Mouse (Mus musculus) MEL (cell line): ENCODE data around the gene Epb41l5. TPM values are rescaled to one million over a fixed set of nuclear protein-coding genes. Genes with fewer than 3 reads are reported as not detected.

Experiments
- DNase-seq: peaks from one replicate; pipeline ENCODE4 v3.0.0; 2011; ENCODE audit warnings: low read depth, low spot score
- H3K27ac ChIP-seq: 2 replicates; pipeline ENCODE4 v1.5.1; 2012; ENCODE audit warnings: low read depth, mild to moderate bottlenecking, control low read depth, low read length, moderate library complexity; ENCODE audit not compliant: control insufficient read depth
- H3K27me3 ChIP-seq, 2 experiments: fragments of 150-350 bp in 1 of 2; sonication (generic) in 1 of 2; 2 replicates each; pipeline ENCODE4 v1.6.1; 2012; ENCODE audit warnings: low read length in 2 of 2, mild to moderate bottlenecking in 2 of 2, improper control_type of control experiment in 1 of 2, moderate library complexity in 1 of 2; ENCODE audit not compliant: insufficient read depth in 2 of 2, control insufficient read depth in 1 of 2
- H3K36me3 ChIP-seq, 2 experiments: 2 replicates each; pipeline ENCODE4 v1.6.1; 2012 to 2014; ENCODE audit warnings: low read length in 2 of 2, improper control_type of control experiment in 1 of 2, inconsistent platforms in 1 of 2, mild to moderate bottlenecking in 1 of 2; ENCODE audit not compliant: insufficient read depth in 2 of 2, control insufficient read depth in 1 of 2
- H3K4me1 ChIP-seq, 2 experiments: fragments of 150-350 bp in 1 of 2; sonication (generic) in 1 of 2; 2 replicates each; pipeline ENCODE4 v1.6.1; 2012; ENCODE audit warnings: low read length in 2 of 2, improper control_type of control experiment in 1 of 2, mild to moderate bottlenecking in 1 of 2; ENCODE audit not compliant: insufficient read depth in 2 of 2, control insufficient read depth in 1 of 2
- H3K4me3 ChIP-seq, 2 experiments: fragments of 150-350 bp in 1 of 2; sonication (generic) in 1 of 2; 2 replicates each; pipeline ENCODE4 v1.5.1; 2012; ENCODE audit warnings: low read depth in 2 of 2, low read length in 2 of 2, mild to moderate bottlenecking in 2 of 2, moderate library complexity in 2 of 2, control low read depth in 1 of 2, improper control_type of control experiment in 1 of 2; ENCODE audit not compliant: control insufficient read depth in 1 of 2, insufficient read depth in 1 of 2
- H3K79me2 ChIP-seq: 2 replicates; pipeline ENCODE4 v1.6.1; 2012; ENCODE audit warnings: mild to moderate bottlenecking, low read length, moderate library complexity; ENCODE audit not compliant: control insufficient read depth, poor library complexity, insufficient read depth
- H3K9ac ChIP-seq: 2 replicates; pipeline ENCODE4 v1.6.1; 2012; ENCODE audit warnings: low read depth, mild to moderate bottlenecking, control low read depth, low read length, moderate library complexity; ENCODE audit not compliant: control insufficient read depth, poor library complexity, severe bottlenecking
- H3K9me3 ChIP-seq: fragments of 150-350 bp; sonication (generic); replicated peaks from 2 replicates; pipeline ENCODE4 v1.6.1; 2012; ENCODE audit warnings: mild to moderate bottlenecking, low read length, improper control_type of control experiment, moderate library complexity; ENCODE audit not compliant: insufficient read depth
- BHLHE40 ChIP-seq: IDR thresholded peaks from 2 replicates; pipeline ENCODE4 v1.6.1; 2012; ENCODE audit warnings: low read depth, mild to moderate bottlenecking, inconsistent platforms, low read length, improper control_type of control experiment, borderline replicate concordance
- CHD2 ChIP-seq: IDR thresholded peaks from 2 replicates; pipeline ENCODE4 v1.6.1; 2011; ENCODE audit warnings: low read length, improper control_type of control experiment
- CTCF ChIP-seq, 3 experiments: IDR thresholded peaks in 2 of 3; conservative IDR thresholded peaks in 1 of 3; 2 replicates each; pipeline ENCODE4 v1.5.1; 2011 to 2012; ENCODE audit warnings: low read length in 3 of 3, low read depth in 2 of 3, mild to moderate bottlenecking in 2 of 3, improper control_type of control experiment in 1 of 3, inconsistent platforms in 1 of 3, mixed read lengths in 1 of 3, moderate library complexity in 1 of 3; ENCODE audit not compliant: control insufficient read depth in 1 of 3, insufficient read depth in 1 of 3, poor library complexity in 1 of 3, severe bottlenecking in 1 of 3
- ELF1 ChIP-seq: IDR thresholded peaks from 2 replicates; pipeline ENCODE4 v1.6.1; 2014; ENCODE audit warnings: low read depth, mild to moderate bottlenecking, inconsistent platforms, low read length, improper control_type of control experiment, moderate library complexity
- GABPA ChIP-seq: IDR thresholded peaks from 2 replicates; pipeline ENCODE4 v1.6.1; 2012; ENCODE audit warnings: low read depth, mild to moderate bottlenecking, inconsistent platforms, low read length, improper control_type of control experiment, moderate library complexity
- GATA1 ChIP-seq: IDR thresholded peaks from 2 replicates; pipeline ENCODE4 v1.6.1; 2011; ENCODE audit warnings: low read depth, low read length, improper control_type of control experiment
- HCFC1 ChIP-seq: IDR thresholded peaks from 2 replicates; pipeline ENCODE4 v1.6.1; 2012; ENCODE audit warnings: low read depth, mild to moderate bottlenecking, inconsistent platforms, low read length, improper control_type of control experiment, moderate library complexity
- KAT2A ChIP-seq: conservative IDR thresholded peaks from 2 replicates; pipeline ENCODE4 v1.6.1; 2012; ENCODE audit warnings: low read depth, low read length, improper control_type of control experiment, inconsistent platforms
- MEF2A ChIP-seq: IDR thresholded peaks from 2 replicates; pipeline ENCODE4 v1.6.1; 2014; ENCODE audit warnings: low read depth, mild to moderate bottlenecking, inconsistent platforms, low read length, improper control_type of control experiment; ENCODE audit not compliant: poor library complexity, insufficient replicate concordance, severe bottlenecking; ENCODE audit errors: extremely low read depth
- MXI1 ChIP-seq: IDR thresholded peaks from 2 replicates; pipeline ENCODE4 v1.6.1; 2011; ENCODE audit warnings: mild to moderate bottlenecking, low read depth, low read length, improper control_type of control experiment
- MYC ChIP-seq: IDR thresholded peaks from 2 replicates; pipeline ENCODE4 v1.6.1; 2011; ENCODE audit warnings: low read depth, mild to moderate bottlenecking, low read length, improper control_type of control experiment, moderate library complexity
- RCOR1 ChIP-seq: IDR thresholded peaks from 2 replicates; pipeline ENCODE4 v1.6.1; 2012; ENCODE audit warnings: low read depth, mild to moderate bottlenecking, inconsistent platforms, low read length, improper control_type of control experiment
- TAL1 ChIP-seq: IDR thresholded peaks from 2 replicates; pipeline ENCODE4 v1.6.1; 2012; ENCODE audit warnings: mild to moderate bottlenecking, inconsistent platforms, low read length, moderate library complexity, mixed read lengths
- UBTF ChIP-seq: IDR thresholded peaks from 2 replicates; pipeline ENCODE4 v1.6.1; 2012; ENCODE audit warnings: low read depth, mild to moderate bottlenecking, inconsistent platforms, low read length, improper control_type of control experiment, moderate library complexity, borderline replicate concordance; ENCODE audit not compliant: insufficient read depth
- USF2 ChIP-seq, 2 experiments: IDR thresholded peaks; 2 replicates each; pipeline ENCODE4 v1.6.1; 2011 to 2012; ENCODE audit warnings: improper control_type of control experiment in 2 of 2, low read length in 2 of 2, borderline replicate concordance in 1 of 2, inconsistent platforms in 1 of 2, low read depth in 1 of 2, mild to moderate bottlenecking in 1 of 2; ENCODE audit not compliant: insufficient read depth in 1 of 2
- polyA plus RNA-seq, 2 experiments: library from polyadenylated mRNA; stranded (reverse) in 1 of 2; unstranded in 1 of 2; fragments of >175 nt in 1 of 2; fragments of >200 nt in 1 of 2; gene quantifications; 2 replicates each; pipeline versions ENCODE4 v1.2.1 to v1.2.4; 2012; ENCODE audit warnings: low replicate concordance in 2 of 2, low read depth in 1 of 2; ENCODE audit not compliant: insufficient read length in 2 of 2, insufficient read depth in 1 of 2, missing spikeins in 1 of 2
- total RNA-seq: library from RNA; depleted of rRNA; stranded (reverse); fragments of 300-350 nt; gene quantifications from 2 replicates; pipeline ENCODE4 v1.2.3, GENCODE M21; 2012

Gene Epb41l5
- total and polyA plus RNA-seq, 3 experiments, result 7.0 to 8.8 TPM; not detected in 1

- TF ChIP-seq MEF2A (no peak), CTCF (IDR thresholded peaks at IDR 0.05 in 2 of 3, conservative IDR thresholded peaks at IDR 0.05 in 1 of 3; ENCODE audit: control insufficient read depth in 1 of 3, insufficient read depth in 1 of 3, low read depth in 2 of 3, low read length in 3 of 3, poor library complexity in 1 of 3, severe bottlenecking in 1 of 3) (peak; percentile 3 to 51 (median 20); a peak in 3 of 6 replicates)
- no peaks in the 10 kb centered on the region for H3K9me3 ChIP-seq
- H3K27ac ChIP-seq, result no peak overlapping the region
- H3K27me3 ChIP-seq, result no peaks in the 10 kb centered on the region
- DNase-seq, result peak; percentile 54
- H3K79me2 ChIP-seq, result no peaks in the 10 kb centered on the region
- no peaks in the 10 kb centered on the region for H3K4me1 ChIP-seq
- no peak overlapping the region for H3K9ac ChIP-seq
- H3K4me3 ChIP-seq, result no peak overlapping the region
- H3K36me3 ChIP-seq, result peaks cover 0 to 3% of the 10 kb centered on the region in 2 experiments; a peak in 2 of 4 replicates
Observed at GRCm38 (mm10) chr1:119654307-119654706, 5.5 kb upstream of the Epb41l5 start.

DNA sequence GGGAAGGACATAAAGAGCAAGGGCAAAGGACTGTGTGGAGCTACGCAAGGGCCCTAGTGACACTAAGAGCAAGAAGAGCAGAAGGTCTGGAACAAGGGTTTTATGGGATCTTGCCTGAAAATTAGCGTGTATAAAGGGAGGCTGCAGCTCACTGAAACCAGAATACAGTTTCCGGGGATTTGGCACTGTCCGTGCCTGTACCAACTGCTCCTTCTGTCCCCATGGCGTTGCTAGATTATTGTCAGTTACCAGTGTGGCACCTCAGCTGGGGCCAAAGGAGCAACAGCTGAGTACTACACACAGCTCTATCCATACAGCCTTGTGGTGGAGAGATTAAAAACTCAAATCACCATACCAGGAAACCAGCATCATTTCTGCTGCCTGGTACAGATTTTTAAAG is 1.6 kb upstream of the Epb41l5 start:
- H3K27ac ChIP-seq, result no peak overlapping the region
- no peak for DNase-seq
- H3K79me2 ChIP-seq, result no peaks in the 10 kb centered on the region; the same call in 1 of the 2 replicates
- H3K4me3 ChIP-seq, result no peak overlapping the region
- H3K4me1 ChIP-seq, result no peaks in the 10 kb centered on the region; a peak in 1 of 4 replicates
- H3K36me3 ChIP-seq, result peaks cover 0 to 8% of the 10 kb centered on the region in 2 experiments; a peak in 2 of 4 replicates
- no peaks in the 10 kb centered on the region for H3K9me3 ChIP-seq
- no peak for TF ChIP-seq ELF1
- H3K27me3 ChIP-seq, result no peaks in the 10 kb centered on the region
- H3K9ac ChIP-seq, result no peak overlapping the region

DNA sequence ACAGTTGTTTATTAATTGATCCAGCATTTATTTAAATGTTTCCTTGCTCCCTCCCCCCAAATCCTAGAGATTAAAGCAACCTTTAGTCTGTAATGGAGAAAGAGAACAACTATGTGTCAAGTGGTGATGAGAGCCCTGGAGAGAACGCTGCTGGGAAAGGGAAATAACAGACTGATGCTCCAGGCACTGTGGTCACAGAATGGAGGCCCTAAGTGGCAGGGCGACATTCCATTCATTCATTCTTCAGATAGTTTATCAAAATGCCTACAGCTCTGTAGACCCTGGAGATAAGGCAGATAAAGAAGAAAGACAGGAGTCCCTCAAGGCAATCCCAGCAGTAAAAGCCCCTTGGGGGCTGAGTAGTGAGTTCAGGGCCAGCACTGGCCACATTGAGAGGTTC is 827 bp upstream of the Epb41l5 start:
- Histone ChIP-seq H3K79me2 (no peaks in the 10 kb centered on the region; the same call in 1 of the 2 replicates), H3K9me3 (no peaks in the 10 kb centered on the region), H3K9ac (no peak overlapping the region), H3K4me3 (no peak overlapping the region), H3K27ac (no peak overlapping the region), H3K4me1 (no peaks in the 10 kb centered on the region; a peak in 1 of 4 replicates), H3K36me3 (peaks cover 0 to 8% of the 10 kb centered on the region in 2 experiments; a peak in 2 of 4 replicates), H3K27me3 (no peaks in the 10 kb centered on the region)
- DNase-seq, result no peak
- TF ChIP-seq GATA1, result 0 out of 2 replicates have a peak, but pooled peaks have one; percentile 4
- no peak for TF ChIP-seq MXI1

DNA sequence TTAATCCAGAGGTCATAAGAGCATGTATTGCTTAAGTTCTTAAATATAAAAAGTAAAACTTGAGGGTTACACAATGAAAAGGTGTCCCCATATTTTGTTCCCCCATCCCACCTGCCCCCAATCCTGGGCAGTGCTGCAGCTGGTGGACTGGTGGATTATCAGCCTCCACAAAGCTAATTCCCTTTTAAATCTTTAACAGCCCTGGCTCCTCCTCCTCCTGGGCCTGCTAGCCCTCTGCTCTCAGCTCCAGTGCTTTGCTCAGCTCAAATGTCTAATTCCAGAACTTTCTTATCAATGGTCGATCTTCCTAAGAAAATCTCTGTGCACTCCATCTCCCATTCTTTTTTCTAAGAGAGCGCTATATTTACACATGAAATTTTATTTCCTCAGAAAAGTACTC is 2.4 kb downstream of the Epb41l5 start:
- no peaks in the 10 kb centered on the region; the same call in 1 of the 2 replicates for H3K79me2 ChIP-seq
- no peak overlapping the region for H3K9ac ChIP-seq
- peaks cover 0 to 8% of the 10 kb centered on the region in 2 experiments; a peak in 2 of 4 replicates for H3K36me3 ChIP-seq
- no peaks in the 10 kb centered on the region; a peak in 1 of 4 replicates for H3K4me1 ChIP-seq
- H3K4me3 ChIP-seq, result no peak overlapping the region
- DNase-seq, result no peak
- TF ChIP-seq MYC (no peak), HCFC1 (no peak), RCOR1 (no peak), USF2 (IDR thresholded peaks at IDR 0.05; ENCODE audit: borderline replicate concordance in 1 of 2, insufficient read depth in 1 of 2, low read depth in 1 of 2, low read length in 2 of 2) (no peak), UBTF (no peak), BHLHE40 (no peak), GABPA (no peak), CHD2 (no peak), KAT2A (no peak), TAL1 (no peak)
- H3K27me3 ChIP-seq, result no peaks in the 10 kb centered on the region
- no peak overlapping the region for H3K27ac ChIP-seq
- no peaks in the 10 kb centered on the region for H3K9me3 ChIP-seq
